In the genomic region with DNA sequence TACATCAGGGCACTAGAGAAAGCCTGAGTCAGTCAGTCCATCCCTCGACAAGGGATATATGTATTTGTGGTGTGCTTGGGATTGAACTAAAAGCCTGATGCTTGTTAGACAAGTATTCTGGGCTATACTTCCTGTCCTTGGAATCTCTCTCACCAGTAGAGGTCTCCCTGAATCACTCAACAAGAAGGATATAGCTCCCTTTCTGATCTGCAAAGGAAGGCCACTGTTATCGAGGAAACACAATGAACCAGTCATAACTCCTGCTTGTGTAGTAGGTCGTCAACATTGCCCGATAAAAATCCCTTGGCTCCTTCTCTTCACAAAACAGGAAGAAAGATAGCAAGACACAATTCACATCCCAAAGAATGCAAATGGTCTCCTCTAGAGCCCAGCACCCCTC, we compare ENCODE assay signal across 13 mouse cellular contexts.
A peak's percentile ranks its signal among the peaks of the same experiment; 100 is the strongest.
DNase-seq lines count a peak whose midpoint lies in the region; ATAC-seq and TF ChIP-seq lines count a peak whose summit lies in the region.
"Had no signal": no experiment of that assay in that cellular context is flagged by ENCODE, and none has a peak within 500 bp of the region (broad histone marks: within the 10 kb centered on the region; RNA-seq: fewer than 3 reads in every experiment).

No protein-coding gene starts in this region.

- no peak for DNase-seq in heart, postnatal 14 days
- DNase-seq in lung, postnatal 0 days (ENCODE audit: low spot score): peak; percentile 16
- DNase-seq in lung, adult 18-20 months: no peak
- DNase-seq in adipocyte (ENCODE audit: low spot score): peak; percentile 12
- DNase-seq in urinary bladder, adult 2 months (ENCODE audit: low spot score): no peak
- DNase-seq: adrenal gland, postnatal 25 days; cerebellum, adult 18-20 months had no signal

- TF ChIP-seq EP300 in lung, postnatal 0 days (IDR thresholded peaks at IDR 0.05): no peak

- no peaks in the 10 kb centered on the region for H3K27me3 ChIP-seq in heart, embryonic 13.5 days (replicated peaks)
- no peaks in the 10 kb centered on the region for H3K27me3 ChIP-seq in lung, postnatal 0 days (replicated peaks; ENCODE audit: insufficient read depth, low read length)
- H3K27me3 ChIP-seq: embryonic facial prominence, embryonic 12.5 days; forebrain, embryonic 12.5 days; lung, embryonic 15.5 days had no signal

- TF ChIP-seq CTCF in lung, postnatal 0 days (IDR thresholded peaks at IDR 0.05): peak; percentile 51

- no peak for ATAC-seq in heart, embryonic 13.5 days (ENCODE audit: extremely low read depth, insufficient number of reproducible peaks, low FRiP score, low TSS enrichment)
- ATAC-seq in lung, postnatal 0 days: no peak
- no peak for ATAC-seq in megakaryocyte-erythroid progenitor cell, adult 5-6 weeks (replicated peaks; ENCODE audit: low FRiP score, low TSS enrichment, poor library complexity, severe bottlenecking)
- ATAC-seq: hindbrain, embryonic 16.5 days had no signal

- H3K27ac ChIP-seq in heart, embryonic 13.5 days (replicated peaks): 0 out of 2 replicates have a peak overlapping the region, but pooled peaks have one; percentile 15
- no peak overlapping the region for H3K27ac ChIP-seq in lung, postnatal 0 days (ENCODE audit: low read length)
- H3K27ac ChIP-seq: embryonic facial prominence, embryonic 12.5 days; forebrain, embryonic 12.5 days; lung, embryonic 15.5 days had no signal

- no peaks in the 10 kb centered on the region for H3K4me1 ChIP-seq in heart, embryonic 13.5 days
- no peaks in the 10 kb centered on the region for H3K4me1 ChIP-seq in lung, postnatal 0 days (ENCODE audit: insufficient read depth, low read depth, low read length)
- H3K4me1 ChIP-seq: embryonic facial prominence, embryonic 12.5 days; forebrain, embryonic 12.5 days; lung, embryonic 15.5 days had no signal

- H3K4me3 ChIP-seq in heart, embryonic 13.5 days: no peak overlapping the region
- H3K4me3 ChIP-seq in lung, postnatal 0 days (ENCODE audit: low read depth, low read length): no peak overlapping the region
- H3K4me3 ChIP-seq: embryonic facial prominence, embryonic 12.5 days; forebrain, embryonic 12.5 days; lung, embryonic 15.5 days had no signal

- intact Hi-C loops in heart, postnatal 14 days (cut with DNase I): loop anchor here (5.0 kb wide), 1 partner anchor 145 kb away; no protein-coding TSS in a partner anchor

- H3K9ac ChIP-seq in heart, embryonic 13.5 days: no peak overlapping the region
- no peak overlapping the region for H3K9ac ChIP-seq in lung, postnatal 0 days (replicated peaks; ENCODE audit: low read depth)
- H3K9ac ChIP-seq: embryonic facial prominence, embryonic 12.5 days; forebrain, embryonic 12.5 days; lung, embryonic 15.5 days had no signal

- 41% methylated on average over 4 of the region's 4 CpGs for WGBS in heart, embryonic 13.5 days
- 41% methylated on average over 4 of the region's 4 CpGs for WGBS in lung, postnatal 0 days

- no peaks in the 10 kb centered on the region for H3K36me3 ChIP-seq in heart, embryonic 13.5 days
- H3K36me3 ChIP-seq in lung, postnatal 0 days (ENCODE audit: insufficient read depth, low read length): no peaks in the 10 kb centered on the region
- H3K36me3 ChIP-seq: embryonic facial prominence, embryonic 12.5 days; forebrain, embryonic 12.5 days; lung, embryonic 15.5 days had no signal

- H3K9me3 ChIP-seq in heart, embryonic 13.5 days: no peaks in the 10 kb centered on the region
- no peaks in the 10 kb centered on the region for H3K9me3 ChIP-seq in lung, postnatal 0 days (ENCODE audit: low read length)
- H3K9me3 ChIP-seq: embryonic facial prominence, embryonic 12.5 days; forebrain, embryonic 12.5 days; lung, embryonic 15.5 days had no signal

- no peak overlapping the region for H3K4me2 ChIP-seq in heart, embryonic 13.5 days
- H3K4me2 ChIP-seq in lung, postnatal 0 days (replicated peaks; ENCODE audit: low read depth, low read length): no peak overlapping the region
- H3K4me2 ChIP-seq: embryonic facial prominence, embryonic 12.5 days; forebrain, embryonic 12.5 days; lung, embryonic 15.5 days had no signal

Comparison
In these comparisons a context has a peak if more than half of its experiments do, and no peak if none do; other contexts are left out.
1. DNase-seq: peak in lung, postnatal 0 days (single experiment) and adipocyte (single experiment); none in heart, postnatal 14 days (0 of 2), lung, adult 18-20 months (0 of 2) and urinary bladder, adult 2 months (single experiment).